Mouse (Mus musculus) ES-Bruce4 (cell line): Measurements from ENCODE around the gene Tbc1d1.

Experiments used
- CTCF ChIP-seq: IDR thresholded peaks from one replicate; pipeline ENCODE4 v1.8.1; 2011; ENCODE audit warnings: low read depth, low read length
- EP300 ChIP-seq: IDR thresholded peaks from 2 replicates; pipeline ENCODE4 v1.6.1; 2011; ENCODE audit warnings: low read depth, low read length; ENCODE audit not compliant: insufficient read depth

DNA sequence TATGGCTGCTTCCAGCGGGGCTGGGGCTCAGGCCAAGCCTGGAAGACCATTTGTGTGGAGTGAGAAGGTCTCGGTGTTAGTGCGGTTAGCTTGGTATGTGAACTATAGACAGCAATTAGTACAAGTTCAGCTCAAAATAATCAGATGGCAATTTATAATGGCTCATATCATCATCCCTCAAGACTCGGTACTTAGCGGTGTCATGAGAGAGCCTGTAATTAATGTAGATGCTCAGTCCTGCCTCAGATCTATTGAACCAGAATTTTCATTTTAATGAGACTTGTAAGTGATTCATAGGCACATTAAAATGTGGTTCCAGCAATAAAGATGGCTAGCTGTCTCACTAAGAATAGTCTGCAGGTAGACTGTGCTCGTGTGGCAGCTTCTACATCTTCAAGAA is 51.7 kb downstream of the Tbc1d1 start:
- TF ChIP-seq EP300: no peak
- TF ChIP-seq CTCF: no peak
